Mouse (Mus musculus) hindbrain, embryonic 13.5 days (tissue): Measurements from ENCODE around the gene Tex16. TPM values are rescaled to one million over a fixed set of nuclear protein-coding genes. Genes with fewer than 3 reads are reported as not detected.

Experiments used
- ATAC-seq: fragments of 200-750 bp; cut with Nextera tagmentation; 2 replicates; pipeline ENCODE4 v1.8.0; 2017; ENCODE audit warnings: moderate TSS enrichment; ENCODE audit not compliant: low FRiP score
- H3K27ac ChIP-seq: fragments of 300-500 bp; sonication (generic); 2 replicates; pipeline ENCODE4 v1.5.1; 2015; ENCODE audit warnings: inconsistent platforms, mild to moderate bottlenecking, moderate library complexity
- H3K27me3 ChIP-seq: fragments of 300-500 bp; sonication (generic); 2 replicates; pipeline ENCODE4 v1.6.1; 2015; ENCODE audit warnings: mild to moderate bottlenecking, inconsistent platforms
- H3K36me3 ChIP-seq: fragments of 300-500 bp; sonication (generic); 2 replicates; pipeline ENCODE4 v1.6.1; 2015; ENCODE audit warnings: mild to moderate bottlenecking, inconsistent platforms
- H3K4me1 ChIP-seq: fragments of 300-500 bp; sonication (generic); replicated peaks from 2 replicates; pipeline ENCODE4 v1.6.1; 2015; ENCODE audit warnings: inconsistent platforms
- H3K4me2 ChIP-seq: fragments of 300-500 bp; sonication (generic); 2 replicates; pipeline ENCODE4 v1.6.1; 2015; ENCODE audit warnings: inconsistent platforms, mild to moderate bottlenecking, moderate library complexity
- H3K4me3 ChIP-seq: fragments of 300-500 bp; sonication (generic); 2 replicates; pipeline ENCODE4 v1.5.1; 2015; ENCODE audit warnings: mild to moderate bottlenecking, inconsistent platforms
- H3K9ac ChIP-seq: fragments of 300-500 bp; sonication (generic); 2 replicates; pipeline ENCODE4 v1.6.1; 2015; ENCODE audit warnings: mild to moderate bottlenecking, inconsistent platforms
- H3K9me3 ChIP-seq: fragments of 300-500 bp; sonication (generic); 2 replicates; pipeline ENCODE4 v1.6.1; 2016; ENCODE audit warnings: inconsistent platforms
- WGBS: fragments of 180-500 bp; shearing (Covaris S2); methylation state at CpG from one replicate; pipeline ENCODE4 v1.1.7; 2015; 5-methylcytosine and 5-hydroxymethylcytosine counted together
- polyA plus RNA-seq: library from polyadenylated mRNA; unstranded; fragments of >200 nt; fragmentation: Nextera tagmentation; extraction: Ambion mirVana; gene quantifications from 2 replicates; pipeline ENCODE4 v1.2.1, GENCODE M21; 2015

Tex16 gene
- 0.60 and 1.3 TPM in 2 replicates for polyA plus RNA-seq

DNA sequence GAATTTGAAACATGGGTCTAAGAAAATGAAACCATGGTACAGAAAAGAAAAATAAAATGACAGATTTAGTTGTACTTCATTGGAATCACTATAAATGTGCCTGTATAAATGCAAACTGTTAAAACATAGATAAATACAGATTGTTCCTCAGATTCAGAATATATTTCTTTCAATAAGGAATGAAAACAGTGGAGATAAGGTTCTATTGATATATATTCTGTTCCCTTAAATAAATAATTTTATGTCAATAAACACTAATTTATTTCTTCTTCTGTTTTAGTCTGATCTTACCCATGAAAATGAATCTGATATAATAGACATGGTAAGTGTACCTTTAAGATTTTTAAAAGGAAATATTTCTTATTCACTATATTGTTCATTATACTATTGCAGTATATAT is at the start of gene Tex16:
TSS of gene Tex16 (plus strand) at position 301 of the 400 bp plus-strand sequence.
- H3K9ac ChIP-seq = no peak within 1 kb of the TSS
- no peaks in the 10 kb centered on the region for H3K9me3 ChIP-seq
- H3K4me1 ChIP-seq = no peaks in the 10 kb centered on the region
- no peaks in the 10 kb centered on the region for H3K27me3 ChIP-seq
- no peak within 1 kb of the TSS for H3K27ac ChIP-seq
- H3K36me3 ChIP-seq = no peaks in the 10 kb centered on the region
- no peak within 1 kb of the TSS for H3K4me3 ChIP-seq
- no peak within 1 kb of the TSS for H3K4me2 ChIP-seq
- ATAC-seq = no peak

GRCm38 (mm10) chrX:111999661-112000060 is 11.1 kb upstream of the Tex16 start:
- H3K27me3 ChIP-seq = no peaks in the 10 kb centered on the region
- no peak overlapping the region for H3K4me2 ChIP-seq
- no peak overlapping the region for H3K27ac ChIP-seq
- no peak for ATAC-seq
- H3K36me3 ChIP-seq = no peaks in the 10 kb centered on the region
- WGBS = 57% methylated on average over 1 of the region's 1 CpGs
- no peaks in the 10 kb centered on the region for H3K9me3 ChIP-seq
- H3K4me1 ChIP-seq = no peaks in the 10 kb centered on the region
- H3K9ac ChIP-seq = no peak overlapping the region
- no peak overlapping the region for H3K4me3 ChIP-seq

Other genes with a start within 250 kb of the Tex16 start
- 0.42 TPM in 1 of 2 replicates, not detected in the other for gene Gm45194, start 119.6 kb upstream of the Tex16 start, polyA plus RNA-seq
- 0.17 and 0.26 TPM in 2 replicates for gene 4933403O08Rik, start 228.0 kb downstream of the Tex16 start, polyA plus RNA-seq